Mouse (Mus musculus): Measurements from ENCODE around the gene Ccdc157. TPM values are rescaled to one million over a fixed set of nuclear protein-coding genes. Genes with fewer than 3 reads are reported as not detected.

The Ccdc157 gene
- total RNA-seq, 2 experiments from 2014 or later = 12.1 to 13.5 TPM

DNA sequence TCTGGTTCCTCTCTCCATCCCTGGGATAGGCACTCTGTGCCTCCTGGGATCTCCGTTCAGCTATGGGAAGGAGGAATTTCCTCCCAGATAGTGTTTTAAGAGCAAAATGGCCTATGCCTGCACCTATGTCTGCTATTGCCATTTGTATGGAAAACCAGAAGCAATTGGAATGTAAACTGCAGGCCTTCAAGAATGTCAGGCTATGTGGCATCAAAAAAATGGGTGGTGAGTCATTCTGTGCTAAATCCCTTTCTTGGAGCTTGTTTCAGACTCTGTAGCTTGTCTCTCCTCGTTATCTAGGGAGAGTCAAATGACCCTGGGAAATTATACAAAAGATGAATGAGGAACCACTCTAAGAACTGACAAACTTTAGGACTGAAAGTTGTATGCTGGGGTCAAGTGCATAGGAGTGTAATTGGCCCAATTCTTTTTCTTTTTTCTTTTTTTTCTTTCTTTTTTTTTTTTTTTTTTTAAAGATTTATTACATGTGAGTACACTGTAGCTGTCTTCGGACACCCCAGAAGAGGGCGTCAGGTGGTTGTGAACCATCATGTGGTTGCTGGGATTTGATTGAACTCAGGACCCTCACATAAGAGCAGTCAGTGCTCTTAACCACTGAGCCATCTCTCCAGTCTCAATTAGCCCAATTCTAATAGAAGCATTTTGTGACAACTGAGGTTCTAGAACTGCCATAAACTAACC is 24.3 kb upstream of the Ccdc157 start:
- intact Hi-C loops (cut with DNase I) = no loop called here
- no peak for DNase-seq

DNA sequence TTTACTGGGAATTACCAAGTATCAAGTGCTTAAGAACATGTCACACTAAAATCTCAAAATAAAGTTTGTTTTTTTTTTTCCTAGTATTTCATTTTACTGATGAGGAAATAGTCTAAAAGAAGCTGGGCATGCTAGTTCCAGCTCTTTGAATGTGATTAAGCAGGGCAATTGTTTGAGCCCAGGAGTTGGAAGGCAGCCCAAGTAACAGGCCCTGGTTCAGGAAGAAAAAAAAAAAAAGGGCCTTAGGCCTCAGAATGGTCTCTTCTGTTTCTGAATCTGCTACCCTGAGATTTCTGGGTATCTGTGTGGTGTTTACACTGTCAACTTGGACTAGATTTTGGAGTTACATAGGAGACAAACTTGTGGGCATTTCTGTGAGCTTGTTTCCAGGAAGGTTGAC is 23.4 kb upstream of the Ccdc157 start:
- no peak for DNase-seq

DNA sequence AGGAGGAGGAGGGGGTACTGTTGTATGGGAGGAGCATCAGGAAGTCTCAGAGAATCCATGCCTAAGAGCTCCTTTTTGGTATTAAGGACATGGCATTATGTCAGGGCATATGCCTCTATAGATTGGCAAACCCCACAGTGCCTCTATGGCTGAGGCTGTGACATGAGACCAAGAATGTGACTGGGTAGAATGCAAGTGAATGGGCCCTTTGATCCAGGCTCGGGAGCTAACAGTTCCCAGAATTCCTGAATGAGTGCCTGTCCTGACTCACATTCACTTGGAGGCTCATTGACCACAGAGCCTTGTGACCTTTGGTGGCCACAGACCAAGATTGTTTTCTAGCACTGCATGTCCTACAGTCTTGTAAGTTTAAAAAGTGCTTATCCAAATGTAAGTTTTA is 22.0 kb upstream of the Ccdc157 start:
- intact Hi-C loops (cut with DNase I) = no loop called here
- DNase-seq = no peak

More for the DNA sequence above, 23.4 kb upstream of the Ccdc157 start:
- intact Hi-C loops (cut with DNase I) = no loop called here

DNA sequence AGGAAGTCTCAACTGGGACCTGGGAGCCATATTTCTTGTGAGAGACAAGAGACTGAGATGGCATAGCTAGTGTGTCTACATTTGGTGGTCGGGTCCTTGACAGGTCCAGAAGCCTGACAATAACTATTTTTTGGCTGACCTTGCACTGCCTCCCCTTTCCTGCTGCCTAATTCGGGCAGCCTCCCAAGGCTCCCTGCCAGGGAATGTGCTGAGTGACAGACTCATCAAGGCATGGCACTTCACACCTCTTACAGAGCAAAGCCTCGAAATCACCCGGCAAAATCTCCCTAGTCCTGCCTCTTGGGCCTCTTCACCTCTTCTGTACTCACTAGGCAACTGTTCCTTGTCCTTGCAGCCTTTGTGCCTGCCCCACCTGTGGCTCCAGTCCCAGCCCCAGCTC is 17.6 kb upstream of the Ccdc157 start:
- intact Hi-C loops (cut with DNase I) = no loop called here
- no peak for DNase-seq

DNA sequence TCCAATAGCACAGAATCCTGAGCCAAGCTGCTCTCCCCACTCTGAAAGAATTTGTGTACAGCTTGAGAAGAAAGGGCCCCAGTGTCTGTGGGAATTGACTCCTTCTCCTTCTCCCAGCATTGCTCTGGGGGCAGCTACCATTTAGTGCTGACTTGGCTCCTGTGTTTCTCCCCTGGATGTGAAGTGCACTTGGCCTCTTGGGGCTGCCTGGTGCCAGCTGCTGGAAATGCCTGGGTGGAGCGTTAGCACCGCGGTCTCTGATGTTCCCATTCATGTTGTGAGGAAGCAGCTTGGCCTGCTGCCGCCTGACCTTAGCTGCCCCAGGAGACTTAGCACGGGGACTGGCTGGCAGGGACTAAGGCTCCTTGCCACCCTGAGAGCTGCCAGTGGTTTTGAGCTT is 14.5 kb upstream of the Ccdc157 start:
- peak; percentile 44 for DNase-seq
- intact Hi-C loops (cut with DNase I) = no loop called here

DNA sequence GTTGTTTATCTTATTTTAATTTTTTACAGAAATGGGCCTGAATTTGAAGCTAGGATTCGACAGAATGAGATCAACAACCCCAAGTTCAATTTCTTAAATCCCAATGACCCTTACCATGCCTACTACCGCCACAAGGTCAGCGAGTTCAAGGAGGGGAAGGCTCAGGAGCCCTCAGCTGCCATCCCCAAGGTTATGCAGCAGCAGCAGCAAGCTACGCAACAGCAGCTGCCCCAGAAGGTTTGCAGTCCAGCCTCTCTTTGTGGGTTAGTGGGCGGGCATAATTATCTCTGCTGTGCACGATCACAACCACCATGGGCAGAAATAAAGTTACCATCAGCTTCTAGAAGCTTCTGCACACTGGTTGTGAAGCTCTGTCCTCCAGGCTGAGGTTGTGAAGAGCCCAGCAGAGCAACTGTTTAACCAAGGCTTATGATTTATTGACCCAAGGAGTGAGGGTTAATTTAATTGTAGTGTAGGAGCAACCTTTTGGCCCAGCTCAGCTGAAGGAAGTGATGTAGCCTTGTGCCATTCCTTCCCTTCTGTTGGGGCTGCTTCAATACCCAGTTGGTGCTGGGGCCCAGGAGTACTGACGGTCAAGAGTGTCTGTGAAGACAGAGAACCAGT is 6.5 kb upstream of the Ccdc157 start:
- DNase-seq = no peak
- intact Hi-C loops (cut with DNase I) = no loop called here

DNA sequence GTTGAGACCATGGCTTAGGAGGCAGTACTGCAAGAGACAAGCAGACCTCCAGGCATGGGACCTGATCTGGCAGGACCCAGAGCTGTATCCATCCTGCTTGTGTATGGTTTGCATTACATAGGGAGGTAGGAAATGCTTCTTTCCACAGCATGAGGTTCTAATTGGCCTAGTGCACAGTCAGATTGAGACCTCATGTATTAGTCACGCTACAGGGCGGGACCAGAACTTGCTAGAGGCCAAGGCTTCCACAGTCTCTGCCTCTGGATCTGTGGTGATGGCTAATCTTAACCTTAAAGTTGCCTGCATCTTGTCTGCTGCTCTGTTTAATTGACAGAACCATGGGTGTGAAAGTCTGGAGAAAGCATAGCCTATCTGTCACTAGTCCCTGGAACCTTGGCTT is 4.6 kb upstream of the Ccdc157 start:
- intact Hi-C loops (cut with DNase I) = no loop called here

DNA sequence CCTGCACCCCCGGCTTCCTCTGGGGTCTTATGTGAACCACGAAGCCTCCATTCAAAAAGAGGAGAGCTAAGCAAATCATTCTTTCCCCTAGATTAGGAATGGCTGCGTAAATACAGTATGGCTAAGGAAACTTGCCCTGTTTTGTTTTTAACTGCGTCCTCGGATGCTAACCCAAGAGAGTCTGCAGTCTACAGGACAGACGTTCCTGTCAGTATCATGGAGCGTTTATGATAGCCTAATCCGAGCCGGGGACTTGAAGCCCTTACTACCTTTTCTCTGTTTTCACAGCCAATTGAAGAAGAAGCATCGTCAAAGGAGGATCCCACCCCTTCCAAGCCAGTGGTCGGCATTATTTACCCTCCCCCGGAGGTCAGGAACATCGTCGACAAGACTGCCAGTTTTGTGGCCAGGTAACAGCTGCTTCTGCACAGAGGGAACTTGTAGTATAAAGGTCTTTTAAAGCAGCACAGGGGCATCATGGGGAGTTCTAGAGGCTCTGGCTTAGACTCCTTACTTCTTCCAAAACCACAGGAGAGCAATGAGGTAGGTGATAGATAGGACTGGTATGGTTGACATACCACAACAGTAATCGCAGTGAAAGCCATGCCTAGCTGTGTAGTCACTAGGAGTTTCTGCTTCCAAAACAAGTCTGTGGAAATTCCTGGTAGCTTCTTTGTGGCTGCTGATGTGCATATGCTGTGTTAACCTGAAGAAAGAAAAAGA is 826 bp upstream of the Ccdc157 start:
- intact Hi-C loops (cut with DNase I) = no loop called here
- no peak for DNase-seq

More for the DNA sequence above, 4.6 kb upstream of the Ccdc157 start:
- DNase-seq = no peak

DNA sequence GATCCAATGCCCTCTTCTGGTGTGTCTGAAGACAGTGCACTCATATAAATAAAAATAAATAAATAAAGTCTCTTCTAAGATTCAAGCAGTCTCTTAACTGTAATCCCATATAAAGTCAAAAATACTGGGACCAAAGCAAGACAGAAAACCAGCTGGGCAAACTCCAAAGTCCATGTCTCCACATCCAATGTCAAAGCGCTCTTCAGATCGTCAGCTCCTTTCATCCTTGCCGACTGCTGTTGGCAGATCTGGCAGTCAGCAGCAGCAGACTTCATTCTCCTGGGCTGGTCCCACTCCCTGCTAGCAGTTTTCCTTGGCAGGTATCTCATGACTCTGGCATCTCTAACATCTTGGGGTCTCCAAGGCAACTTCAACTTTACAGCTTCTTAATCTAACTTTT is 1.4 kb downstream of the Ccdc157 start:
- DNase-seq = no peak
- intact Hi-C loops (cut with DNase I) = no loop called here

DNA sequence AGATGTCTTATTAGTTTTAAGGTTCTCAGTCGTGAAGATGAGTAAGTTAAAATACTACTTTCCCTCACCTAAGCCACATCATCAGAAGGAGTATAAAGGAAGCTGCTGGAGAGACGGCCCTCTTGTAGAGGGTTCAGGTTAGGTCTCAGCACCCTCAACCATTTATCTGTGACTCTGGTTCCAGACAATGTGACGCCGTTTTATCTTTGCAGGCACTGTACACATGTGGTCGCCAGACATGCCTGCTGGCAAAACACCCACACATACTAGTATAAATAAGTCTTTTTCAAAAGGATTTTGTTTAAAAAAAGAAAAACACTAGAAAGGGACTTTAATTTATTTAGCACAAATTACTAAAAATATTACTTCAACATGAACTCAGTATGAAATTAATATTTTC is 4.5 kb downstream of the Ccdc157 start:
- no peak for DNase-seq
- intact Hi-C loops (cut with DNase I) = no loop called here

DNA sequence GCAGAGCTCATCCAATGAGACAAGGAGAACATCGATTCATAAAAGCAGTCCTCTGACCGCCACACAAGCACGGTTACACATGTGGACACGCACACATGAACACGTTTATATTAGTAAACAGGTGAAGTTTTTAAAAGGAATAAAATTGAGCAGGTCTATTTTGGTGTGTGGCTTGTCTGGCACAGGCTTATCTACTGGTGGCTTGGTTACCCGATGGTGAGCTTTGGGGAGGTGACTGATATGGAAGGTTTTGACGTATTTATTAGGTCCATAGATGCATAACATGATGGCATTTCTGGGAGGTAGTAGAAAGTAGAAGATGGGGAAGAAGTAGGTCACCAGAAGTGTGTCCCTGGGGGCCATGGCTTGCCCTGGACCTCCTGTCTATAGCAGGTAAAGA is 6.4 kb downstream of the Ccdc157 start:
- intact Hi-C loops (cut with DNase I) = no loop called here
- DNase-seq = no peak

DNA sequence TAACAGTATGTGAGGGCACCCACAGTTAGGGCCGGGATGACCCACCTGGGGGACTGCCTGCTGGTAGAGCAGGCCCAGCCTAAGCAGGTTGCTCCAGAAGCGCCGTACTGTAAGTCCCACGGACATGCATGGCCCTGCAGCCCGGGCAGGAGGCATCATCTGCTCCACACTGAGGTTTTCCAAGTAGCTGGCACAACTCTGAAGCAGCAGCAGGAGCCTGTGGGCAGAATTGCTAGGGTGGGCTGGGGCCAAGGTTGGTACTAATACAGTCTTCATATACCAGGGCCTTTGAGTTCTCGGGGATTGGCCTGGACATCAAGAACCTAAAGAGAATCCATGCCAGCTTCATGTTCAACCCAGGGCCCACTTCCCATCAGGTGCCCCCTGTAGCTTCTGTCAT is 10.2 kb downstream of the Ccdc157 start:
- DNase-seq = peak; percentile 55
- intact Hi-C loops (cut with DNase I) = no loop called here

DNA sequence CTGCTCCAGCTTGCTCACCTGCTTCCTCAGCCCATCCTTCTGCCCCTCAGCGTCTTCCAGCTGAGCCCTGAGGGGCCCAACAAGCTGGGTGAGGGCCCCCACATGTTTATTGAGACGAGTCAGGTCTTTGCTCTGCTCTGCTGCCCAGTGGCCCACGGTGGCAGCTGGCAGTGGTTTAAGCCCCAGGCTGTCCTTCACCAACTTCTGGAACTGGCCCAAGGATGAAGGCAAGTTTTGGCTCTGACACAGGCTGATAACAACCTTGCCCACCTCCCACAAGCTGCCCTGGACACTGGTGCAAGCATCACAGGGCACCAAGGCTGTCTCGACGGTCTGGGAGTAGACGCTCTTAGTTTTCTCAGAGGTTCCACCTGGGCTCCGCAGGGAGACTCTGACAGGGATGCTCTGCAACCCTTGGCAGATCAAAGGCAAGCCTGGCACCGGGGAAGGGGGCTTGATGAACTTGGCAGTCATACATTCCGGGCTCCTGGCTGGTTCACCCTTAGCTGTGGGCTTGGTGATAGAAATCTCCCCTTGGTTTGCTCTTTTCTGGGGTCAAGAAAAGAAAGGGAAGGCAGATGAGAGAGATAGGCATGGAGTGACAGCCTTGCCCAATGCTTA is 11.4 kb downstream of the Ccdc157 start:
- peak; percentile 51 for DNase-seq
- intact Hi-C loops (cut with DNase I) = no loop called here

DNA sequence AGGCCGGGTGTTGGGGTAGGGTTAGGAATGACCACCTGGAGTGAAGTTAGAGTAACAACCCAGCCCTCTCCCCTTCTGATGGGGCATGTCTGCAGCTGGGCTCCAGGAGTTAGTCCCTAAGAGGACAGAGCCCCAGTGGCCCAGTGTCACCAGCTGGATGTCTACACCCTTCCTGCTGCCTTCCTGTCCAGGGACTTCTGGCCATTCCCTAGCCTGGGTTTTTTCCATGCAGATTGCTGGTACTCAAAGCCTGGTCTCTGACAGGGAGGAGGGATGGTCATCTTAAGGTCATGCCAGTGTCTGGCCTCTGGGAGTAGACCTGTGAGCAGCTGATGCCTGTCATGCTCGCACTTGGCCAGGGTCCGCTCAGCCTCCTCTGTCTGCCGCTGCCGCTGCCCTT is 12.0 kb downstream of the Ccdc157 start:
- no peak for DNase-seq
- intact Hi-C loops (cut with DNase I) = no loop called here

DNA sequence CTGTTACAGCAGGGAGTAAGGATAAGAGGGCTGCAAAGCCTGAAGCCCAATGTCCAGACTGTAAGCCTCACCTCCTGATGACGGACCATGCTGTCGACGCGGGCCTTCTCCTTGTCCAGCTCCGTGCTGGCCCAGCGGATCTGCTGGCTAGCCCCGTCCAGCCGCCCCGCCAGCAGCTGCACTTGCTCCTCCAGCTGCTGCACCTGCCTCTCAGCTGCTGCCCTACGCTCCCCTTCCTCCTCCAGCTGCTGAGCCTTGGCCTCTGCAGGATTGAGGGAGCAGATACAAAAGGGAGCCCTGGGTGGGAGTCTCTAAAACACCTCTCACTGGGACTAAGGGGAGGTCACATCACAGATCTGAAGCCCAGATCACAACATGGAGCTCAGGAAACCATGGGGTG is 13.0 kb downstream of the Ccdc157 start:
- DNase-seq = no peak
- intact Hi-C loops (cut with DNase I) = no loop called here

DNA sequence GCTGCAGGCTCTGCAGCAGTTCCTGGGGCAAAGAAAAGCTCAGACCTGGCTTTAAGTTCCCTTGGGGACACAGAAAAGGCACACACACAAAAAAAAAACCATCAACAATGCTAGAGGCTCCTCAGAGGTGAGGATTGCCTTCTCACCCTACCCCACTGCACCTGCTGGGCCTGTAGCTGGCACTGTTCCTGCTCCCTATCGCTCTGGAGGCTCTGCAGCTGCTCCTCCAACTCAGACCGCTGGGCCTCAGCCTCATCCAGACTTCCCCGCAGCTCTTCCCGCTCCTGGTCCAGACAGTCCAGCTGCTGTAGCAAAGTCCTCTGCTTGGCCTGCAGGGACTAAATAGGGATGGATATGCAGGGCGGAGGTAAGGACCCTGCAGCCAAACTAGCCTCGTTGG is 13.7 kb downstream of the Ccdc157 start:
- intact Hi-C loops (cut with DNase I) = no loop called here
- DNase-seq = peak; percentile 41

DNA sequence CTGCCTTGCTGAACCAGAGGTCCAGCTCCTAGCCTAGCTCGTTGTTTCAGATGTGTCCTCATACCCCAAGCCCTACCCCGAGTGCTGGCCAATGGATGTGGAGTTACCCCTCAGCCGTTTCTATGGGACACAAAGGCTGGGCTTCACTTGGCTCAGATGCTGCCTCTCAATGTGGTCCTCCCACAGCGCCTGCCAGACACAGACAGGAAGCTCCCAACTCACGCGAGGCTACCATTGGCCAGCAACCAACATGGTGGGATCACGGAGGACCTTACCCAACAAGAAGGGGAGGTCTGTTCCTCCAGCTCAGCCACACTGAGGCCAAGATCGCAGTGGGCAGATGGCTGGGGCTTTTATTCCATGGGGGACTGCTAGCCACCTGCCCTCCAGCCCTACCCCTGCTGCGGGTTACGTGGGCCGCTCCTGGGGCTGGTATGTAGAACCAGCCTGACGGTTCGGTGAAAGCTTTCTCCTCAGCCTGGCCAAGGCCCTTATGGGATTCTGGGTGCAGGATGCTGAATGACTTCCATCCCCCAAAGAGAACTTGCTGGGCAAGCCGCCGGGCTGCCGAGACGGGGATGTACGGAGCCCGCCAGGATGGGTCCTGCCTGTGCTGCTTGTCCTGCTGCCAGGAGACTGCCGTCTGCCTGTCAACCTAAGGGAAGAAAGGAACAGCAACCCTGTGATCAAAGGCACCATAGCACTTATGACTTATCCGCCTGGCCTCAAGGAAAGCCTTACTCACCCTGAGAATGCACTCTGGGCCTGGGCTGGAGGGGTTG is 16.6 kb downstream of the Ccdc157 start:
- DNase-seq = peak; percentile 87
- intact Hi-C loops (cut with DNase I) = no loop called here

DNA sequence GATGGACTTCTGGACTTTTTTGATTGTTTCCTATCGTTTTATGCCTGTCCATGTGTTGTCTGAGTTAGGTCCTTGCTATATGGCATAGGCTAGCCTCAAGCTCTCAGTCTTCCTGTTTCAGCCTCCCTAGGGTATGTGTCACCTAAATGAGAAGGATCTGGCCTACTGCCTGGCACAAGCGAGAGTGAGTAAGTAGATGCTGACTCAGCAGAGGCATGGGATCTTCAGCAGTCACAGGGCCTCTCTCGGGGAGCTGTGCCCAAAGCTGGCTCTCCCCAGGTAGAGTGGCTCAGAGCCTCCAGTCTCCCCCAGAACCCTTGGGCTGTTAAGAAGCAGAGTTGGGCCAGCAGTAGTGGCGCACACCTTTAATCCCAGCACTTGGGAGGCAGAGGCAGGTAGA is 17.7 kb downstream of the Ccdc157 start:
- DNase-seq = no peak
- intact Hi-C loops (cut with DNase I) = no loop called here

DNA sequence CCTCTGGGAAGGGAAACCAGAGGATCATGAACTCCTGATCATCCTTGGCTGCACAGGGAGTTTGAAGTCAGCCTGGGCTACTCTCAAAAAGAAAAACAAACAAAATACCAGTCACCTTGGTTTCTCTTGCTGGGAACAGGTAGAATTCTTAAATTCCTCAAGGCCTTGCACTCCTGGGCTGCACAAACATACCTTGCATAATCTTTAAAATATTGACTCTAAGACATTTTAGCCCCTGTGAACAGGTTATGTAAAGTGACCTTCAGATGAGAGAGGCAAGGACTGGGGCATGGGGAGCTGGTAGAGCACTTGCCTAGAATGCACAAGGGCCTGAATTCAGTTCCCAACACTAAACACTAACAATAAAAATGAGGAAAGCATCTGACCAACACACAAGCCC is 18.6 kb downstream of the Ccdc157 start:
- no peak for DNase-seq
- intact Hi-C loops (cut with DNase I) = no loop called here

DNA sequence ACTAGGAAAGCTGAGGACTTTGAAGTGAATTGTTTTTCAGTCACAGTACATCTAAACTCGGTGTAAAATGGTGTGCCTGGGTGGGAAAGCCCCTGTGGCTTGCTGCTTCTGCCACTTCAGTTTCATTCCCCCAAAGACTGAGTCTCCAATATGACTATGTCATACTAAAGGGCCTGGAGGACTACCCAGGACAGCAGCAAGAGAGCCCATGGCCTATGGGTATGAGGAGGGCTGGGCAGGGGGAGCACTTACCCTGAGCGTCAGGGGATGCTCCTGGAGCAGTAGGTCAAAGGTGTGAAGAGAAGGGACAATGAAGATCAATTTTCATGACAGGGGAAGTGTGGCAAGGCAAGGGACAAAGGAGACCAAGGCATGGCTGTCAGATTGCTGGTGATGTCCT is 21.1 kb downstream of the Ccdc157 start:
- DNase-seq = no peak
- intact Hi-C loops (cut with DNase I) = no loop called here

Data from left cerebral cortex, postnatal 4 days (tissue).